Mouse (Mus musculus): Measurements from ENCODE around the gene Arid5b. TPM values are rescaled to one million over a fixed set of nuclear protein-coding genes. Genes with fewer than 3 reads are reported as not detected.

Arid5b gene
- polyA plus RNA-seq, 1 experiment from 2014 or later: 18.9 TPM

- Histone ChIP-seq H3K9me3 (replicated peaks) (no peaks in the 10 kb centered on the region), H3K4me1 (replicated peaks) (peaks cover 47% of the 10 kb centered on the region), H3K36me3 (peaks cover 6% of the 10 kb centered on the region), H3K9ac (no peak overlapping the region), H3K4me3 (no peak overlapping the region), H3K4me2 (no peak overlapping the region), H3K27me3 (replicated peaks) (no peaks in the 10 kb centered on the region), H3K27ac (ENCODE audit: poor library complexity, severe bottlenecking) (no peak overlapping the region)
- WGBS: 60% methylated on average over 9 of the region's 9 CpGs
- ATAC-seq (ENCODE audit: insufficient number of reproducible peaks, low FRiP score): no peak
Measured at GRCm38 (mm10) chr10:68171974-68172373, 106.6 kb downstream of the Arid5b start.

GRCm38 (mm10) chr10:68168613-68169012 is 109.9 kb downstream of the Arid5b start:
- Histone ChIP-seq H3K4me2 (0 out of 2 replicates have a peak overlapping the region, but pooled peaks have one; percentile 12), H3K9ac (no peak overlapping the region), H3K36me3 (no peaks in the 10 kb centered on the region), H3K27me3 (replicated peaks) (no peaks in the 10 kb centered on the region), H3K27ac (ENCODE audit: poor library complexity, severe bottlenecking) (peak overlapping the region; percentile 85), H3K9me3 (replicated peaks) (no peaks in the 10 kb centered on the region), H3K4me1 (replicated peaks) (peaks cover 51% of the 10 kb centered on the region), H3K4me3 (no peak overlapping the region)
- 54% methylated on average over 6 of the region's 6 CpGs for WGBS
- ATAC-seq (ENCODE audit: insufficient number of reproducible peaks, low FRiP score): no peak

- Histone ChIP-seq H3K9ac (no peak overlapping the region), H3K36me3 (no peaks in the 10 kb centered on the region), H3K27ac (ENCODE audit: poor library complexity, severe bottlenecking) (peak overlapping the region; percentile 85), H3K27me3 (replicated peaks) (no peaks in the 10 kb centered on the region), H3K9me3 (replicated peaks) (no peaks in the 10 kb centered on the region), H3K4me1 (replicated peaks) (peaks cover 51% of the 10 kb centered on the region), H3K4me2 (peak overlapping the region; percentile 12; the same call in 1 of the 2 replicates), H3K4me3 (no peak overlapping the region)
- 47% methylated on average over 8 of the region's 8 CpGs for WGBS
- ATAC-seq (ENCODE audit: insufficient number of reproducible peaks, low FRiP score): no peak
Measured at GRCm38 (mm10) chr10:68168141-68168540, 110.4 kb downstream of the Arid5b start.

GRCm38 (mm10) chr10:68167118-68167517 is 111.4 kb downstream of the Arid5b start:
- Histone ChIP-seq H3K4me2 (no peak overlapping the region), H3K9me3 (replicated peaks) (no peaks in the 10 kb centered on the region), H3K4me1 (replicated peaks) (peaks cover 51% of the 10 kb centered on the region), H3K27me3 (replicated peaks) (no peaks in the 10 kb centered on the region), H3K27ac (ENCODE audit: poor library complexity, severe bottlenecking) (peak overlapping the region; percentile 85), H3K9ac (0 out of 2 replicates have a peak overlapping the region, but pooled peaks have one; percentile 16), H3K4me3 (no peak overlapping the region), H3K36me3 (no peaks in the 10 kb centered on the region)
- WGBS: 59% methylated on average over 4 of the region's 4 CpGs
- no peak for ATAC-seq (ENCODE audit: insufficient number of reproducible peaks, low FRiP score)

- no peak overlapping the region for H3K9ac ChIP-seq
- ATAC-seq (ENCODE audit: insufficient number of reproducible peaks, low FRiP score): no peak
- H3K27me3 ChIP-seq (replicated peaks): no peaks in the 10 kb centered on the region
- peaks cover 49% of the 10 kb centered on the region for H3K4me1 ChIP-seq (replicated peaks)
- no peaks in the 10 kb centered on the region for H3K36me3 ChIP-seq
- no peaks in the 10 kb centered on the region for H3K9me3 ChIP-seq (replicated peaks)
- no peak overlapping the region for H3K4me2 ChIP-seq
- 65% methylated on average over 2 of the region's 2 CpGs for WGBS
- no peak overlapping the region for H3K4me3 ChIP-seq
- peak overlapping the region; percentile 85 for H3K27ac ChIP-seq (ENCODE audit: poor library complexity, severe bottlenecking)
Measured at GRCm38 (mm10) chr10:68166695-68167086, 111.8 kb downstream of the Arid5b start.

- Histone ChIP-seq H3K36me3 (no peaks in the 10 kb centered on the region), H3K4me3 (no peak overlapping the region), H3K4me2 (no peak overlapping the region), H3K27me3 (replicated peaks) (no peaks in the 10 kb centered on the region), H3K4me1 (replicated peaks) (peaks cover 42% of the 10 kb centered on the region), H3K27ac (ENCODE audit: poor library complexity, severe bottlenecking) (peak overlapping the region; percentile 43; the same call in 1 of the 2 replicates), H3K9me3 (replicated peaks) (no peaks in the 10 kb centered on the region), H3K9ac (no peak overlapping the region)
- WGBS: 68% methylated on average over 10 of the region's 10 CpGs
- no peak for ATAC-seq (ENCODE audit: insufficient number of reproducible peaks, low FRiP score)
Measured at GRCm38 (mm10) chr10:68165709-68166694, 112.5 kb downstream of the Arid5b start.

GRCm38 (mm10) chr10:68164723-68165706 is 113.5 kb downstream of the Arid5b start:
- no peaks in the 10 kb centered on the region for H3K27me3 ChIP-seq (replicated peaks)
- H3K4me1 ChIP-seq (replicated peaks): peaks cover 41% of the 10 kb centered on the region
- no peak overlapping the region for H3K27ac ChIP-seq (ENCODE audit: poor library complexity, severe bottlenecking)
- 80% methylated on average over 8 of the region's 8 CpGs for WGBS
- no peak for ATAC-seq (ENCODE audit: insufficient number of reproducible peaks, low FRiP score)
- no peak overlapping the region for H3K4me2 ChIP-seq
- H3K9me3 ChIP-seq (replicated peaks): no peaks in the 10 kb centered on the region
- no peaks in the 10 kb centered on the region for H3K36me3 ChIP-seq
- H3K9ac ChIP-seq: no peak overlapping the region
- H3K4me3 ChIP-seq: no peak overlapping the region

GRCm38 (mm10) chr10:68164137-68164536 is 114.4 kb downstream of the Arid5b start:
- peaks cover 35% of the 10 kb centered on the region for H3K4me1 ChIP-seq (replicated peaks)
- no peak overlapping the region for H3K27ac ChIP-seq (ENCODE audit: poor library complexity, severe bottlenecking)

GRCm38 (mm10) chr10:68159759-68160158 is 118.8 kb downstream of the Arid5b start:
- 87% methylated on average over 9 of the region's 9 CpGs for WGBS
- Histone ChIP-seq H3K27ac (ENCODE audit: poor library complexity, severe bottlenecking) (no peak overlapping the region), H3K27me3 (replicated peaks) (no peaks in the 10 kb centered on the region), H3K4me3 (no peak overlapping the region), H3K4me1 (replicated peaks) (peaks cover 39% of the 10 kb centered on the region), H3K9ac (no peak overlapping the region), H3K36me3 (no peaks in the 10 kb centered on the region), H3K9me3 (replicated peaks) (no peaks in the 10 kb centered on the region), H3K4me2 (no peak overlapping the region)
- ATAC-seq (ENCODE audit: insufficient number of reproducible peaks, low FRiP score): no peak

More at GRCm38 (mm10) chr10:68164137-68164536, 114.4 kb downstream of the Arid5b start:
- Histone ChIP-seq H3K9ac (no peak overlapping the region), H3K4me3 (no peak overlapping the region), H3K4me2 (no peak overlapping the region), H3K27me3 (replicated peaks) (no peaks in the 10 kb centered on the region), H3K36me3 (no peaks in the 10 kb centered on the region), H3K9me3 (replicated peaks) (no peaks in the 10 kb centered on the region)
- no peak for ATAC-seq (ENCODE audit: insufficient number of reproducible peaks, low FRiP score)
- 71% methylated on average over 2 of the region's 2 CpGs for whole genome bisulfite sequencing

GRCm38 (mm10) chr10:68158555-68158954 is 120.0 kb downstream of the Arid5b start:
- Histone ChIP-seq H3K9ac (no peak overlapping the region), H3K27ac (ENCODE audit: poor library complexity, severe bottlenecking) (no peak overlapping the region), H3K9me3 (replicated peaks) (no peaks in the 10 kb centered on the region), H3K36me3 (no peaks in the 10 kb centered on the region), H3K27me3 (replicated peaks) (no peaks in the 10 kb centered on the region), H3K4me1 (replicated peaks) (peaks cover 33% of the 10 kb centered on the region), H3K4me2 (no peak overlapping the region), H3K4me3 (no peak overlapping the region)
- ATAC-seq (ENCODE audit: insufficient number of reproducible peaks, low FRiP score): no peak
- 24% methylated on average over 5 of the region's 5 CpGs for WGBS

- 79% methylated on average over 8 of the region's 8 CpGs for WGBS
- Histone ChIP-seq H3K4me3 (no peak overlapping the region), H3K9ac (no peak overlapping the region), H3K27me3 (replicated peaks) (no peaks in the 10 kb centered on the region), H3K4me1 (replicated peaks) (peaks cover 33% of the 10 kb centered on the region), H3K27ac (ENCODE audit: poor library complexity, severe bottlenecking) (no peak overlapping the region), H3K4me2 (no peak overlapping the region), H3K9me3 (replicated peaks) (no peaks in the 10 kb centered on the region), H3K36me3 (no peaks in the 10 kb centered on the region)
- ATAC-seq (ENCODE audit: insufficient number of reproducible peaks, low FRiP score): no peak
Measured at GRCm38 (mm10) chr10:68157511-68157910, 121.0 kb downstream of the Arid5b start.

All from heart, embryonic 12.5 days (tissue).